Mouse (Mus musculus): ENCODE measurements around the gene Fam163a.
"Not testable (repeated sequence)": the region's sequence is repeated elsewhere in the genome, so short reads cannot be mapped to it uniquely, and the experiment has no call there.

The Fam163a gene

GRCm38 (mm10) chr1:156204656-156205131, at the start of gene Fam163a:
Gene Fam163a (minus strand): TSS chr1:156205026.
- no peak for DNase-seq

GRCm38 (mm10) chr1:156251096-156251495, 46.3 kb upstream of the Fam163a start:
- DNase-seq = not testable (repeated sequence)

- DNase-seq = no peak
Observed at GRCm38 (mm10) chr1:156247893-156248292, 43.1 kb upstream of the Fam163a start.

GRCm38 (mm10) chr1:156241713-156242348, 37.0 kb upstream of the Fam163a start:
- DNase-seq = no peak

GRCm38 (mm10) chr1:156241035-156241434, 36.2 kb upstream of the Fam163a start:
- DNase-seq = peak; percentile 8

GRCm38 (mm10) chr1:156231122-156231521, 26.3 kb upstream of the Fam163a start:
- no peak for DNase-seq

GRCm38 (mm10) chr1:156230339-156231089, 25.7 kb upstream of the Fam163a start:
- no peak for DNase-seq

- DNase-seq = peak; percentile 12
Observed at GRCm38 (mm10) chr1:156229448-156229847, 24.6 kb upstream of the Fam163a start.

- DNase-seq = no peak
Observed at GRCm38 (mm10) chr1:156228728-156229127, 23.9 kb upstream of the Fam163a start.

GRCm38 (mm10) chr1:156226903-156227302, 22.1 kb upstream of the Fam163a start:
- no peak for DNase-seq

GRCm38 (mm10) chr1:156222205-156223000, 17.6 kb upstream of the Fam163a start:
- no peak for DNase-seq

GRCm38 (mm10) chr1:156221327-156221726, 16.5 kb upstream of the Fam163a start:
- no peak for DNase-seq

- DNase-seq = no peak
Observed at GRCm38 (mm10) chr1:156218573-156218972, 13.7 kb upstream of the Fam163a start.

GRCm38 (mm10) chr1:156217941-156218340, 13.1 kb upstream of the Fam163a start:
- DNase-seq = no peak

GRCm38 (mm10) chr1:156217393-156217792, 12.6 kb upstream of the Fam163a start:
- no peak for DNase-seq

- DNase-seq = no peak
Observed at GRCm38 (mm10) chr1:156216249-156216648, 11.4 kb upstream of the Fam163a start.

- no peak for DNase-seq
Observed at GRCm38 (mm10) chr1:156214651-156215050, 9.8 kb upstream of the Fam163a start.

GRCm38 (mm10) chr1:156212923-156213322, 8.1 kb upstream of the Fam163a start:
- no peak for DNase-seq

GRCm38 (mm10) chr1:156211809-156212317, 7.0 kb upstream of the Fam163a start:
- DNase-seq = no peak

- DNase-seq = no peak
Observed at GRCm38 (mm10) chr1:156205164-156205563, 338 bp upstream of the Fam163a start.

GRCm38 (mm10) chr1:156203961-156204655, 718 bp downstream of the Fam163a start:
- DNase-seq = no peak

GRCm38 (mm10) chr1:156202661-156203060, 2.2 kb downstream of the Fam163a start:
- no peak for DNase-seq

GRCm38 (mm10) chr1:156201069-156201468, 3.8 kb downstream of the Fam163a start:
- DNase-seq = no peak
